Mouse (Mus musculus): ENCODE results near the gene Cd4.

Gene Cd4

GRCm38 (mm10) chr6:124887986-124888385, at the start of gene Cd4:
TSS of gene Cd4 (minus strand) at chr6:124888221.
- no peak for ATAC-seq (ENCODE audit: insufficient number of reproducible peaks, low FRiP score, low TSS enrichment)

GRCm38 (mm10) chr6:124937493-124937892, 49.5 kb upstream of the Cd4 start:
- no peak for ATAC-seq (ENCODE audit: insufficient number of reproducible peaks, low FRiP score, low TSS enrichment)

DNA sequence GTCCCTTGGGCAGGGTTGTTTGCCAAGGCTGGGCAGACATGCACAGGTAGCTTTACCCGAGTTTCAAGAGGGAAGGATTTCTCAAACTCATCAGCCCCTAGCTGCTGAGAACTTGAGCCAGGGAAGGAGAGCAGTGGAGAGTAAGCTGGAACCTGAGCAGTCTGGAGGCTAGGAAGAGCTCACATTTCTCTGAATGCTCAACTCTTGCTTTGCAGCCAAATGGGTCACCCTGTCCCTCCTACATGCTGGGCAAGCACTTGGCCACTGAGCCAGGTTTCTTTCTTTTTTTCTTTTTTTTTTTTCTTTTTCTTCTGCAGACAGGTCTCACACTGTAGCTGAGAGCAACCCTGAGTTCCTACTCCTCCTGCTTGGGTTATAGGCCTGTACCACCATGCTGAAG, 48.7 kb upstream of the Cd4 start:
- ATAC-seq (ENCODE audit: insufficient number of reproducible peaks, low FRiP score, low TSS enrichment) = no peak

DNA sequence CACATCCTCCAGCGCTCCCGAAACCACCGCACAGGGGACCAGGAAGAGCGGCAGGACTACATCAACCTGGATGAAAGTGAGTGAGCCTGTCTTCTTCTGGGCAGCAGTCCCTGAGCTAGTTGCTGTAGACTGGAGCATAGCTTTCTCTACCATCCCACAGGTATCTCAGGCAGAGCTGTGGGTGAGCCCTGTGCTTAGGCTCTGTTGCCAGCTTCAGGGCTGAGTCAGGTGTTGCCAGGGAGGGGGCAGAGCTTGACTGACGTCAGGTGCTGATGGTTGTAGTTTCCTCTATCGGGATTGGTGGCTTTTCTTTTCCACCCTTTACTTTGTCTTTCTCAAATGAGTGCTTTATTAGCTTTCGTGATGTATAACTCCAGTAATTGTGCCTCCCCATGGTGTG, 46.6 kb upstream of the Cd4 start:
- ATAC-seq (ENCODE audit: insufficient number of reproducible peaks, low FRiP score, low TSS enrichment) = no peak

DNA sequence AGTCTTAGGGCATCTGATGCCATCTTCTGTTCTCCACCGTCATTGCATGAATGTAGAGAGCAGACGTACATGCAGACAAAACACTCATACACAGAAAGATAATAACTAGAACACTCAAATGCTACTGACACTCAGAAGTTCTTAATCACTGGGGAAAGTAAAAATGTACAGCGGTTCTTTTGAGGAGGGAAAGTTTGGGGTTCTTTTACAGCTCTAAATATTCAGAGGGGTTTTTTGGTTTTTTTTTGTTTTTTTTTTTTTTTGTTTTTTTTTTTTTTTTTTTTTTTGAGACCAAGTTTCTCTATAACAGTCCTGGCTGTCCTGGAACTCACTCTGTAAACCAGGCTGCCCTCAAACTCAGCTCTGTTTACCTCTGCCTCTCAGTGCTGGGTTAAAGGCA, 45.1 kb upstream of the Cd4 start:
- ATAC-seq (ENCODE audit: insufficient number of reproducible peaks, low FRiP score, low TSS enrichment) = no peak

- ATAC-seq (ENCODE audit: insufficient number of reproducible peaks, low FRiP score, low TSS enrichment) = no peak
Observed at GRCm38 (mm10) chr6:124932314-124932695, 44.3 kb upstream of the Cd4 start.

- ATAC-seq (ENCODE audit: insufficient number of reproducible peaks, low FRiP score, low TSS enrichment) = peak; percentile 27
Observed at GRCm38 (mm10) chr6:124931525-124932313, 43.7 kb upstream of the Cd4 start.

DNA sequence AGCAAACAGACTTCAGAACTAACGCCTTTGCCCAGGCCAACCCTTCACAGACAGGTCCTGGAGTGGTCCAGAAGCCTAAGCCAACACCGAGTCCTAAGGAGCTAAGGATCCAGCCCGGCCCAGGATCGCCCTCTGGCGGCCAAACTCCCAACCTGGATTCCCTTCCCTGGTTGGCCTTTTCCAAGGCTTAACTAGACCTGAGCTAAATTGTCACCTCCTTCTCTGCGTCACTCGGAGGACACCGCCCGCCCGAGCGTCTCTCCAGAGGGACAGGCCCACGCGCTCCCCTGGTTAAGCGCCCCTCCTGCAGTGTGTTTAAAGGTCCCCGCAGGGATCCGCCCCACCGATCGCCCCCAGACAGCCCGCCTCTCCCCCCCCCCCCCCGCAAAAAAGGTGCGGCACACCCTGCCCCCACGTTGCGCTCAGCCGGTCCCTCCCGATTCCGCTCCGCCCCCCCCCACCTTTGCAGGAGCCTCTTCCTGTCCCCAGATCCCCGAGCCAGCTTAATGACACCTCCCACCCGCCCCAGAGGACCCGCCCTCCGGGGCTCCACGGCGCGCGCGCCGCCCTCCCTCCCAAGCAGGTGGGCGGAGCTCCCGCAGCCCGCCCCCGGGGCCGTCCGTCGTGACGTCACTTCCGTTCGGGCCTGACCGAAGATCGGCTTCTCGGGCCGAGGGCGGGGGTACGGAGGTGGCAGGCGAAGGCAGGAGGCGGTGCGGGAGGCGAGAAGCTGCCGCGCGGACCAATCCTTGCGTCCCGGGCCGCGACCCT, 42.9 kb upstream of the Cd4 start, which contains the start of gene Mlf2:
Gene Mlf2 (plus strand): TSS at position 633 of the 771 bp plus-strand sequence.
- peak; percentile 84 for ATAC-seq (ENCODE audit: insufficient number of reproducible peaks, low FRiP score, low TSS enrichment)

GRCm38 (mm10) chr6:124930231-124930630, 42.2 kb upstream of the Cd4 start:
- 0 out of 2 replicates have a peak, but pooled peaks have one; percentile 0 for ATAC-seq (ENCODE audit: insufficient number of reproducible peaks, low FRiP score, low TSS enrichment)

DNA sequence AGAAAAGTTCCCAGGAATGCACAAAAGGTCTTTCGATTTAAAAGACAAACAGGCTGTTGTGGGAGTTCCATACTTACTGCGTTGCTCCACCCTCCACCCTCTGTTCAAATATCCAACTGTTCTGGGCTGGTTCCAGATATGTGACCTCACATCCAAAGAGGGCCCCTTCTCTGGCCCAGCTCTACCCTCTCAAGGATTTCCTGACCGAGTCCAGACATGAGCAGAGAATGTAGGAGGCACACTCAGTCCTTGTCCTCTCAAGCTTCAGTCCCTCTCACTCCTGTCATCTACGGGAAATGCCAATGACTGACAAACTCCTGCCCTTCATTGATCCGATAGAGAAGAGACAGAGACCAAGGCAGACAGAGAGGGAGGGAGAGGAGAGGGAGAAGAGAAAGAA, 37.9 kb upstream of the Cd4 start:
- no peak for ATAC-seq (ENCODE audit: insufficient number of reproducible peaks, low FRiP score, low TSS enrichment)

DNA sequence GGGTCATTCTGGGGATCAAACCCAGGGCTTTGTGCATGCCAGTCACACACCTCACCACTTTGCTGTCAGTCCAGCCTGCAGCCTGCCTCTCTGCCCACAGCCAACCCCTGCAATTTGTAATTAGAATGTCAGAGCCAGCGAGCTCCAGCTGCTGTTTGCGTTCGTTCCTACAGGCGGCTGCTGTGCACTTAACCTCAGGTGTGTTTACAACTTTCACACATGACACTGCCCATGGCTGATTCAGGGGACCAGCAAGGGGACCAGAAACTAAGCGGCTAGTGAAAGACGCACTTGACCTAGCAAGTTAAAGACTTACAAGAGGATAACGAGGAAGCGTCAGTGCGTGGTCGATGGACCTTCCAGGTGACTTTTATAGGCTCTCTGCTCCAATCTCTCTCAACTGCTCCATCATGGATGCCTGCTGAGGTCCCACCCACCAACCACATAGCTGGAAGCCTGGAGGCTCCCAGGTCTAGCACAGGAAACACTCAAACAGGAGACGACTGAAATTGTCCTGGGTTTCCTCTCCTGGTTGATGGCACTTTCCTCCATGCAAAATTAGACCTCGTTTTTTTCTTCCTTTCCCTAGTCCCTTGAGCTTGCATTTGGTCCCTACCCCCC, 37.3 kb upstream of the Cd4 start:
- ATAC-seq (ENCODE audit: insufficient number of reproducible peaks, low FRiP score, low TSS enrichment) = no peak

GRCm38 (mm10) chr6:124921539-124921938, 33.5 kb upstream of the Cd4 start:
- no peak for ATAC-seq (ENCODE audit: insufficient number of reproducible peaks, low FRiP score, low TSS enrichment)

DNA sequence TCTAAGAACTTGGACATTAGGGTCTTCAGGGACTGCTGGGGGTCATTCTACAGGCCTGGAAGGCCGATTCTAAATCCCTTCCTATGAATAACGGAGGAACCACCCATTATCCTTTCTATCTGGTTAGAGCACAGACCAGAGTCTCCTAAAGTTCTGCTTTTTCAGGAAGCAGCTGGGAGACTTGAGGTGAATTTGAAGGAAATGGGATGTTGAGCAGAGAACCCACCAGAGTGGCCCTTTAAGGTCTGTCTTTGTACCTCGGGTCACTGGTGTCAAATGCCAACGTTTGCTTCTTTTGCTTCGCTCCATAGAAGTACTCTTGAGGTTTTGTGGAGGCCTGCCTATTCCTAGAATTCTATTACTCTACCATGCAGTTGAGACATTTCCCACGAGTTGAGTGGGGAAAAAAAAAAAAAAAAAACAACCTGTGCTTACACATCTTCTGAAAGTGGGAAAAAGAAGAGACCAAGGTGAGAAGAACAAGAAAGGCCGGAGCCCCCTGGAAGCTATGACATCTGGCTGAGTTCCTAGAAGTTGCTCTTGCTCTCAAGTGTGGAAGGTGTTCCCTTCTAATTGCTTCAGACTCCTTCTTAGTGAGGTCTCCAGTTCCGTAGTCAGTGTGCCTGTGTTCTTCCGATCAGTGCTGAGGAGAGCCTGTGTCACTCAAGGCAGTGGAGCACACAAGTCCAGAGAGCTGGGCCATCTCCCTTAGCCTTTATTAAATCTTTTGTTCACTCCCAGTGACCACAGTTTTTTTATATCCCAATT, 32.5 kb upstream of the Cd4 start:
- no peak for ATAC-seq (ENCODE audit: insufficient number of reproducible peaks, low FRiP score, low TSS enrichment)

DNA sequence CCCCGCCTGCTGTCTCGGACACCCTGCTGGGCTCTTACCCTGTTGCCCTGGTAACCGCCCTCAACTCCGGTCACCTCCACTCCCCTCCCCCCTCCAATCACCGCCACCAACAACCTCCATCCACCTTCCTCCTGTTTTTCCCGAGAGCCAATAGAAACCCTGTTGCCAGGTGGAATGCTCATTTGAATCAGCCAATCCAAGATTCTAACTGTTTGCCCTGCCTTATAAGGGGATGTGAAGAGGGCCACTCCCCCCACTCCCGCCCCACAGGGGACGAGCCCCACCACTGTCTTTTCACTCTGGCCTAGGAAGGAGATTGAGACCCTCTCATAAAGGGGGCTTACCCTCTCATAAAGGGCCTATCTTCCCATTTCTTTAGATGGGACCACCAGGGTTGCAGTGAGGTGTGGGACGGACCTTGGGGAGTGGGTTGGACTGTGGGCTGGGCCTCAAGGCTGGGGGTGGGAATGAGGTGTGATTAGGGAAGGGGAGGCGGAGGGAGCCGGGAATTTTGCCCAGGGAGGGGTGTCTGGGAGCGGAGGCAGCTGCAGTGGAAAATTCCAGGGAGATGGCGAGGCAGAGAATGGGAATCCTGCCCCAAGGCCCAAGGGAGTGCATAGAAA, 31.8 kb upstream of the Cd4 start, which contains the start of gene Ptms:
Gene Ptms (minus strand): TSS at position 409 of the 623 bp plus-strand sequence.
- ATAC-seq (ENCODE audit: insufficient number of reproducible peaks, low FRiP score, low TSS enrichment) = peak; percentile 77

DNA sequence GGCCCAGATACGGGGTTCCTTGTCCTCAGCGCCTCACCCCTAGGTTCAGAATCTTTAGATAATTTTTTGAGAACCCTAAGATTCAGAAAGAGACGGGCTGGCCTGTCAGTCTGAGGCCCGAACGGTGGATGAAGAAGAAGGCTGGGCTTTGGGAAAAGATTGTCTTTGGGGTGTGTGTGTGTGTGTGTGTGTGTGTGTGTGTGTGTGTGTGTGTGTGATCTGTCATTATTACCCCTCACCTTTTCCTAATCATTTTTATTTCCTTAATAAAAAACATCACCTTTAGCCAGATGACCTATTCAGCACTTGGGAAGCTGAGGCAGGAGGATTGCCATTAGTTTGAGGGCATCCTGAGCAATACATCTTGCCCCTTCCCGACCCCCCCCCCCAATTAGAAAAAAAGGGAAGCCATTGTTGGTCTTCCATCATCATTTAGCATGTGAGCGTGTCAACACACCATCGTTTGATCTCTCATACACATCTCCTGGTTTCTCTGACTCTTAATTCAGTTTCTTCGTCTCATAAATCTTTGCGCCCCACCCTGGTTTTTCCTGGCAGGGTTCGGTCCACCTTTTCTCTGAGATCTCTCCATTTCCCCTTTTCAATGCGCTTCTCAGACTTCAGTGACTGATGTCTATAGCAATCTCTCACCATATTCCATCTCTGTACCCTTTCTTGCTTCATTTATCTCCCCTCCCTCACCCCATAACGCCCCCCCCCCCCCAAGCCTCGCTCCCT, 31.0 kb upstream of the Cd4 start:
- ATAC-seq (ENCODE audit: insufficient number of reproducible peaks, low FRiP score, low TSS enrichment) = no peak

DNA sequence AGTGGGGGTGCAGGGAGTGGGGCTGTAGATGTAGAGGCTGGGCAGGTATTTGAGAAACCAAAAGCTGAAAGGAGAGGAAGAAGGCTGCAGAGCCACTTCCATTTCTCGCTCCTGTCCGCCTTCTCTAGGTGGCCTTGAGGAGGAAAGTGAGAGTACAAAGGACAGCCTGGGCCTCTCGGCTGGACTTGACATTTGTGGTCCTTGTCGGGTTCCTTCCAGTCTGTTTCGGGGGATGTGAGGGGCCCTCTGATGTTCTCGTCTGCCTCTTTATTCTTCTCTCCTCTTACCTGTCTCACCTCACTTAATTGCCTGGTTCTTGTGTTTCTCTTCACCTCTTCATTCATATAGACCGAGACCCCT, 30.3 kb upstream of the Cd4 start:
- ATAC-seq (ENCODE audit: insufficient number of reproducible peaks, low FRiP score, low TSS enrichment) = no peak

GRCm38 (mm10) chr6:124917518-124918330, 29.7 kb upstream of the Cd4 start:
- peak; percentile 62 for ATAC-seq (ENCODE audit: insufficient number of reproducible peaks, low FRiP score, low TSS enrichment)

GRCm38 (mm10) chr6:124916695-124917517, 28.9 kb upstream of the Cd4 start:
- peak; percentile 36; the same call in 1 of the 2 replicates for ATAC-seq (ENCODE audit: insufficient number of reproducible peaks, low FRiP score, low TSS enrichment)
